Mouse (Mus musculus): ENCODE results near the gene Cd80.

- no peak for TF ChIP-seq GATA1 (IDR thresholded peaks at IDR 0.05; ENCODE audit: borderline replicate concordance, low read length)
- TF ChIP-seq FLI1 (IDR thresholded peaks at IDR 0.05; ENCODE audit: low read length), result no peak
Observed at GRCm38 (mm10) chr16:38455511-38456418, at the start of gene Cd80.
